Comparison of ENCODE assay signal across 13 mouse cellular contexts in genomic region chr3:146698982-146699381, GRCm38 (mm10). TPM values are rescaled to one million over a fixed set of nuclear protein-coding genes. Genes with fewer than 3 reads are reported as not detected.
DNase-seq lines count a peak whose midpoint lies in the region; ATAC-seq and TF ChIP-seq lines count a peak whose summit lies in the region.
"Had no signal": no experiment of that assay in that cellular context is flagged by ENCODE, and none has a peak within 500 bp of the region (broad histone marks: within the 10 kb centered on the region; RNA-seq: fewer than 3 reads in every experiment).

No protein-coding gene starts in this region.

- no peak for TF ChIP-seq RAD21 in CH12.LX (IDR thresholded peaks at IDR 0.05; ENCODE audit: low read depth, low read length)

- dilution Hi-C loops in CH12.LX (cut with MboI; ENCODE audit: extremely low pct_ligation_motif_present, extremely low pct_unique_long_range_greater_than_20kb, low sequenced_read_pairs): no loop called here

- H3K27me3 ChIP-seq in heart, embryonic 14.5 days (ENCODE audit: control insufficient read depth, insufficient read depth, low read length): no peaks in the 10 kb centered on the region
- H3K27me3 ChIP-seq in CH12.LX (replicated peaks): no peaks in the 10 kb centered on the region
- no peaks in the 10 kb centered on the region for H3K27me3 ChIP-seq in liver, embryonic 13.5 days
- no peaks in the 10 kb centered on the region for H3K27me3 ChIP-seq in intestine, embryonic 16.5 days (replicated peaks; ENCODE audit: control insufficient read depth, insufficient read depth, low read length)
- no peaks in the 10 kb centered on the region for H3K27me3 ChIP-seq in kidney, embryonic 15.5 days

- no peak for DNase-seq in heart, postnatal 14 days
- no peak for DNase-seq in CH12.LX (ENCODE audit: extremely low read depth)
- peak; percentile 54 for DNase-seq in adrenal gland, postnatal 10 days
- DNase-seq in liver, embryonic 13.5 days: peak; percentile 23
- DNase-seq: cerebellum, adult 18-20 months; kidney, postnatal 10 days had no signal

- no peaks in the 10 kb centered on the region for H3K9me3 ChIP-seq in heart, embryonic 14.5 days (ENCODE audit: control insufficient read depth, low read length)
- no peaks in the 10 kb centered on the region for H3K9me3 ChIP-seq in CH12.LX (replicated peaks; ENCODE audit: low read length)
- no peaks in the 10 kb centered on the region for H3K9me3 ChIP-seq in liver, embryonic 13.5 days (replicated peaks)
- H3K9me3 ChIP-seq in intestine, embryonic 16.5 days (ENCODE audit: control insufficient read depth, low read length): no peaks in the 10 kb centered on the region
- no peaks in the 10 kb centered on the region for H3K9me3 ChIP-seq in kidney, embryonic 15.5 days (replicated peaks)

- peak overlapping the region; percentile 38; the same call in 1 of the 2 replicates for H3K9ac ChIP-seq in heart, embryonic 14.5 days (ENCODE audit: low read length)
- H3K9ac ChIP-seq in CH12.LX (ENCODE audit: insufficient read depth, low read depth): no peak overlapping the region
- H3K9ac ChIP-seq in liver, embryonic 13.5 days: 0 out of 2 replicates have a peak overlapping the region, but pooled peaks have one; percentile 6
- H3K9ac ChIP-seq in intestine, embryonic 16.5 days (ENCODE audit: low read depth, low read length): no peak overlapping the region
- no peak overlapping the region for H3K9ac ChIP-seq in kidney, embryonic 15.5 days

- intact Hi-C loops in heart, postnatal 14 days (cut with DNase I): no loop called here

- TF ChIP-seq EP300 in CH12.LX (IDR thresholded peaks at IDR 0.05; ENCODE audit: low read length): no peak

- no peaks in the 10 kb centered on the region for H3K36me3 ChIP-seq in heart, embryonic 14.5 days (ENCODE audit: control insufficient read depth, insufficient read depth, low read length)
- no peaks in the 10 kb centered on the region for H3K36me3 ChIP-seq in CH12.LX (replicated peaks in 1 of 2; ENCODE audit: control insufficient read depth in 1 of 2, insufficient read depth in 1 of 2, low read length in 1 of 2)
- H3K36me3 ChIP-seq in liver, embryonic 13.5 days: no peaks in the 10 kb centered on the region
- no peaks in the 10 kb centered on the region for H3K36me3 ChIP-seq in intestine, embryonic 16.5 days (ENCODE audit: control insufficient read depth, insufficient read depth, low read length)
- no peaks in the 10 kb centered on the region for H3K36me3 ChIP-seq in kidney, embryonic 15.5 days

- WGBS in heart, embryonic 14.5 days: 18% methylated on average over 11 of the region's 11 CpGs
- WGBS in liver, embryonic 13.5 days (ENCODE audit: insufficient replicate concordance): 17% methylated on average over 11 of the region's 11 CpGs
- 64% methylated on average over 11 of the region's 11 CpGs for WGBS in intestine, embryonic 16.5 days
- WGBS in kidney, embryonic 15.5 days: 43% methylated on average over 11 of the region's 11 CpGs

- H3K4me3 ChIP-seq in heart, embryonic 14.5 days (ENCODE audit: control insufficient read depth in 1 of 2, insufficient read depth in 1 of 2, low read depth in 1 of 2, low read length in 2 of 2): no peak overlapping the region
- H3K4me3 ChIP-seq in CH12.LX (replicated peaks in 1 of 3; ENCODE audit: low read depth in 2 of 3, low read length in 2 of 3, poor library complexity in 1 of 3): no peak overlapping the region
- H3K4me3 ChIP-seq in liver, embryonic 13.5 days (replicated peaks): no peak overlapping the region
- H3K4me3 ChIP-seq in intestine, embryonic 16.5 days (ENCODE audit: low read length): no peak overlapping the region
- H3K4me3 ChIP-seq in kidney, embryonic 15.5 days (replicated peaks): no peak overlapping the region

- no peaks in the 10 kb centered on the region for H3K79me2 ChIP-seq in CH12.LX (replicated peaks; ENCODE audit: control insufficient read depth, extremely low read depth, insufficient read depth, poor library complexity, severe bottlenecking)

- no peak overlapping the region for H3K27ac ChIP-seq in heart, embryonic 14.5 days (replicated peaks in 1 of 2; ENCODE audit: control insufficient read depth in 1 of 2, insufficient read depth in 1 of 2, low read depth in 2 of 2, low read length in 2 of 2)
- H3K27ac ChIP-seq in CH12.LX (ENCODE audit: insufficient read depth, low read depth): no peak overlapping the region
- H3K27ac ChIP-seq in liver, embryonic 13.5 days: no peak overlapping the region
- H3K27ac ChIP-seq in intestine, embryonic 16.5 days (ENCODE audit: low read length): no peak overlapping the region
- H3K27ac ChIP-seq in kidney, embryonic 15.5 days: no peak overlapping the region

- H3K4me1 ChIP-seq in heart, embryonic 14.5 days (ENCODE audit: control insufficient read depth in 2 of 2, insufficient read depth in 2 of 2, low read length in 2 of 2): peaks cover 8 to 11% of the 10 kb centered on the region in 2 experiments; a peak in 3 of 4 replicates
- peaks cover 4 to 5% of the 10 kb centered on the region in 2 experiments; a peak in 3 of 4 replicates for H3K4me1 ChIP-seq in CH12.LX (ENCODE audit: control insufficient read depth in 1 of 2, insufficient read depth in 2 of 2)
- peaks cover 26% of the 10 kb centered on the region for H3K4me1 ChIP-seq in liver, embryonic 13.5 days (replicated peaks)
- no peaks in the 10 kb centered on the region for H3K4me1 ChIP-seq in intestine, embryonic 16.5 days (ENCODE audit: control insufficient read depth, insufficient read depth, low read length)
- H3K4me1 ChIP-seq in kidney, embryonic 15.5 days: no peaks in the 10 kb centered on the region

- in situ Hi-C loops in CH12.LX (cut with MboI; ENCODE audit: low pct_ligation_motif_present, low pct_unique_long_range_greater_than_20kb, low sequenced_read_pairs): no loop called here

- no peak for TF ChIP-seq POLR2A in CH12.LX (IDR thresholded peaks at IDR 0.05; ENCODE audit: low read depth, low read length)

- peak overlapping the region; percentile 39 for H3K4me2 ChIP-seq in heart, embryonic 14.5 days (ENCODE audit: low read length)
- H3K4me2 ChIP-seq in CH12.LX (ENCODE audit: insufficient read depth, low read depth, poor library complexity, severe bottlenecking): no peak overlapping the region
- peak overlapping the region; percentile 25; the same call in 1 of the 2 replicates for H3K4me2 ChIP-seq in liver, embryonic 13.5 days
- H3K4me2 ChIP-seq in intestine, embryonic 16.5 days (ENCODE audit: low read depth, low read length): no peak overlapping the region
- no peak overlapping the region for H3K4me2 ChIP-seq in kidney, embryonic 15.5 days

- TF ChIP-seq CTCF in CH12.LX (conservative IDR thresholded peaks at IDR 0.05 in 1 of 2, IDR thresholded peaks at IDR 0.05 in 1 of 2; ENCODE audit: low read depth in 2 of 2, low read length in 2 of 2): no peak

- no peak for ATAC-seq in heart, embryonic 14.5 days (ENCODE audit: insufficient number of reproducible peaks, insufficient read depth, low FRiP score, low read depth)
- ATAC-seq in liver, embryonic 13.5 days (ENCODE audit: low read depth): peak; percentile 45; the same call in 1 of the 2 replicates
- no peak for ATAC-seq in intestine, embryonic 16.5 days
- no peak for ATAC-seq in kidney, embryonic 15.5 days (replicated peaks; ENCODE audit: low FRiP score)

TF ChIP-seq in CH12.LX, 34 proteins besides CTCF, POLR2A, EP300 and RAD21:
- TF ChIP-seq MAFK (IDR thresholded peaks at IDR 0.05; ENCODE audit: insufficient replicate concordance, low read length) (no peak), ZNF384 (IDR thresholded peaks at IDR 0.05; ENCODE audit: low read depth, low read length) (peak; percentile 37; the same call in 1 of the 2 replicates)

RNA-seq across cellular contexts. Expression of gene Samd13, which starts 13.6 kb away (rescaled TPM):
- polyA plus RNA-seq in heart, embryonic 14.5 days (2014; fragmentation: Nextera tagmentation; extraction: Ambion mirVana): 1.8 and 3.1 TPM in 2 replicates
- 1 to 10 TPM; 1.4 to 2.6 TPM for total RNA-seq in heart, postnatal 14 days (2021)
- total RNA-seq in CH12.LX (2012; rRNA removed) (not detected in 2 replicates), CH12.LX (2014; rRNA removed) (not detected in 2 replicates)
- polyA plus RNA-seq in CH12.LX (2012; ENCODE audit: insufficient read length, low read depth): not detected in 2 replicates
- under 1 TPM; 0.24 to 0.69 TPM for total RNA-seq in adrenal gland, postnatal 10 days (2021)
- 0.22 and 0.44 TPM in 2 replicates for polyA plus RNA-seq in liver, embryonic 13.5 days (2015; fragmentation: Nextera tagmentation; extraction: Ambion mirVana)
- 0.56 and 0.66 TPM in 2 replicates for polyA plus RNA-seq in intestine, embryonic 16.5 days (2015; fragmentation: Nextera tagmentation; extraction: Ambion mirVana)
- 0.86 and 0.96 TPM in 2 replicates for polyA plus RNA-seq in kidney, embryonic 15.5 days (2015; fragmentation: Nextera tagmentation; extraction: Ambion mirVana)

RNA-seq across cellular contexts. Expression of gene 4930503B20Rik, which starts 47.9 kb away (rescaled TPM):
- 0.13 TPM in 1 of 2 replicates, not detected in the other for polyA plus RNA-seq in heart, embryonic 14.5 days (2014; fragmentation: Nextera tagmentation; extraction: Ambion mirVana)
- under 1 TPM in 1 of 2 experiments, not detected in 1; 0.15 TPM for total RNA-seq in heart, postnatal 14 days (2021)
- total RNA-seq in CH12.LX (2012; rRNA removed): not detected in 2 replicates
- not detected in 2 replicates for total RNA-seq in CH12.LX (2014; rRNA removed)
- polyA plus RNA-seq in CH12.LX (2012; ENCODE audit: insufficient read length, low read depth): not detected in 2 replicates
- total RNA-seq in adrenal gland, postnatal 10 days (2021): not detected
- polyA plus RNA-seq in liver, embryonic 13.5 days (2015; fragmentation: Nextera tagmentation; extraction: Ambion mirVana): not detected in 2 replicates
- polyA plus RNA-seq in intestine, embryonic 16.5 days (2015; fragmentation: Nextera tagmentation; extraction: Ambion mirVana): not detected in 2 replicates
- not detected in 2 replicates for polyA plus RNA-seq in kidney, embryonic 15.5 days (2015; fragmentation: Nextera tagmentation; extraction: Ambion mirVana)
- polyA plus RNA-seq: embryonic facial prominence, embryonic 14.5 days; heart, postnatal 0 days; lung, embryonic 16.5 days; stomach, embryonic 16.5 days had no signal

Comparison
In these comparisons a context has a peak if more than half of its experiments do, and no peak if none do; other contexts are left out.
1. H3K4me2 ChIP-seq: peak in heart, embryonic 14.5 days (single experiment) and liver, embryonic 13.5 days (single experiment); none in CH12.LX (single experiment), intestine, embryonic 16.5 days (single experiment) and kidney, embryonic 15.5 days (single experiment).
2. H3K9ac ChIP-seq: peak in heart, embryonic 14.5 days (single experiment) and liver, embryonic 13.5 days (single experiment); none in CH12.LX (single experiment), intestine, embryonic 16.5 days (single experiment) and kidney, embryonic 15.5 days (single experiment).
3. DNase-seq: peak in adrenal gland, postnatal 10 days (single experiment) and liver, embryonic 13.5 days (single experiment); none in heart, postnatal 14 days (0 of 2) and CH12.LX (single experiment).